Mouse (Mus musculus) liver, postnatal 0 days (tissue): ENCODE results near the gene Pigm. TPM values are rescaled to one million over a fixed set of nuclear protein-coding genes. Genes with fewer than 3 reads are reported as not detected.
A peak's percentile ranks its signal among the peaks of the same experiment; 100 is the strongest.

Experiments used
- ATAC-seq: fragments of 200-750 bp; cut with Nextera tagmentation; 2 replicates; pipeline ENCODE4 v1.8.0; 2017; ENCODE audit warnings: mild to moderate bottlenecking, moderate library complexity
- DNase-seq: peaks from one replicate; pipeline ENCODE4 v3.0.0-alpha.2; 2016
- H3K27ac ChIP-seq: fragments of 300-500 bp; sonication (generic); 2 replicates; pipeline ENCODE4 v1.5.1; 2014; ENCODE audit warnings: antibody characterized with exemption, moderate library complexity, mild to moderate bottlenecking, low read depth
- H3K27me3 ChIP-seq: fragments of 300-500 bp; sonication (generic); 2 replicates; pipeline ENCODE4 v1.6.1; 2014; ENCODE audit warnings: low read length, control low read depth, mixed read lengths; ENCODE audit not compliant: insufficient read depth
- H3K36me3 ChIP-seq: fragments of 300-500 bp; sonication (generic); replicated peaks from 2 replicates; pipeline ENCODE4 v1.6.1; 2014; ENCODE audit warnings: mild to moderate bottlenecking, control low read depth, low read length, moderate library complexity, mixed read lengths; ENCODE audit not compliant: insufficient read depth
- H3K4me1 ChIP-seq: fragments of 300-500 bp; sonication (generic); 2 replicates; pipeline ENCODE4 v1.6.1; 2014; ENCODE audit warnings: antibody characterized with exemption, mild to moderate bottlenecking, control low read depth; ENCODE audit not compliant: insufficient read depth
- H3K4me2 ChIP-seq: fragments of 300-500 bp; sonication (generic); 2 replicates; pipeline ENCODE4 v1.6.1; 2014; ENCODE audit warnings: low read depth, mild to moderate bottlenecking, low read length, moderate library complexity, mixed read lengths
- H3K4me3 ChIP-seq: fragments of 300-500 bp; sonication (generic); 2 replicates; pipeline ENCODE4 v1.5.1; 2014; ENCODE audit warnings: low read depth, low read length
- H3K9ac ChIP-seq: fragments of 300-500 bp; sonication (generic); replicated peaks from 2 replicates; pipeline ENCODE4 v1.6.1; 2014; ENCODE audit warnings: mild to moderate bottlenecking, moderate library complexity
- H3K9me3 ChIP-seq: fragments of 300-500 bp; sonication (generic); 2 replicates; pipeline ENCODE4 v1.6.1; 2016; ENCODE audit warnings: mild to moderate bottlenecking, control low read depth, low read length, mixed read lengths
- CTCF ChIP-seq: sonication (generic); IDR thresholded peaks from 2 replicates; pipeline ENCODE4 v1.5.1; 2016; ENCODE audit warnings: antibody characterized with exemption, low read depth
- EP300 ChIP-seq: IDR thresholded peaks from 2 replicates; pipeline ENCODE4 v1.6.1; 2016; ENCODE audit warnings: antibody characterized with exemption, low read depth, mild to moderate bottlenecking
- WGBS: fragments of 180-500 bp; shearing (Covaris S2); extraction: QIAGEN DNeasy Blood & Tissue Kit; methylation state at CpG from one replicate; pipeline ENCODE4 v1.1.7; 2014; ENCODE audit not compliant: insufficient replicate concordance; 5-methylcytosine and 5-hydroxymethylcytosine counted together
- polyA plus RNA-seq: library from polyadenylated mRNA; unstranded; fragments of >200 nt; fragmentation: Nextera tagmentation; extraction: Ambion mirVana; gene quantifications from 2 replicates; pipeline ENCODE4 v1.2.1, GENCODE M21; 2015

Pigm gene
- polyA plus RNA-seq, 1 experiment from 2014 or later: 1.8 TPM

DNA sequence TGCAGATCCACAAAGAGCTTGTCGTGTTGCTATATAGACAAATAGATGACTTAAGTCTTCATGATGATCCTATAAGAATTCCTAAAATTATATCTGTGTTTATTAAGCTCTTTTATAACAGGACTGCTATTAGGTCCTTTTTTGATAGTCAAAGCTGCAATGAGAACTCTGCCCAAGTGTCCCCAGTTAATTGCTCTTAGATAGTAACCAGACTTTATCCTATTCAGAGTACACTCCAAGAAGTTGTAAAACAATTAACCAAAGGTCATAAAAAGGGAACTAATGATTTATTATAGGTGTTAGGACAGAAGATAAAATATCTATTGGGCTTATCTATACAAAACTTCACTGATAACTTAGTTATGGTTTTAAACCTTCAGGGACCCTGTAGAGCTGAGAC lies 5.7 kb downstream of the Pigm start:
- ATAC-seq (no peak), DNase-seq (no peak)
- Histone ChIP-seq H3K4me1 (peaks cover 11% of the 10 kb centered on the region; the same call in 1 of the 2 replicates), H3K9ac (no peak overlapping the region), H3K36me3 (peaks cover 4% of the 10 kb centered on the region), H3K9me3 (no peaks in the 10 kb centered on the region), H3K27ac (no peak overlapping the region), H3K27me3 (no peaks in the 10 kb centered on the region), H3K4me3 (no peak overlapping the region), H3K4me2 (no peak overlapping the region)
- TF ChIP-seq EP300 (no peak), CTCF (no peak)
- 84% methylated on average over 1 of the region's 1 CpGs for WGBS

DNA sequence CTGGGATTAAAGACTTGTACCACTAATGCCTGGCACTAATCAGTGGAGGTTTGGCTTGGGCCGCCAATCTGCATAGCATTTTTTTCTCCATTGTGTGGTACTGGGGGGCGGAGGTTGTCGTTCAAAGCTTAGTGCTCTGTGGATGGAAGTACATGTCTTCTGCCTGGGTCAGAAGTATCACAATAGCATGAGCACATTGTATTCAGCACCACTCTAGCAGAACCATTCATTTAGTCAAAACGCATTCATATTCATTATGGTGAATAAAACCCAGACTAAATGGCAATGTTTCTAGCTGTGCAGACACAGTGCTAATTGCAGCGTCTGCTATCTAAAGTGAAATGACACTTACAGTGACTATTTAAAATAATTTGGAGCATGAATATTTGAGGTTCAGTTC lies 10.9 kb downstream of the Pigm start:
- Histone ChIP-seq H3K9me3 (no peaks in the 10 kb centered on the region), H3K4me1 (0 out of 2 replicates have a peak, but pooled peaks cover 4% of the 10 kb centered on the region), H3K36me3 (no peaks in the 10 kb centered on the region; the same call in 1 of the 2 replicates), H3K4me3 (no peak overlapping the region), H3K27ac (no peak overlapping the region), H3K9ac (no peak overlapping the region), H3K27me3 (no peaks in the 10 kb centered on the region), H3K4me2 (no peak overlapping the region)
- 84% methylated on average over 5 of the region's 5 CpGs for WGBS
- ATAC-seq (no peak), DNase-seq (no peak)
- TF ChIP-seq CTCF (no peak), EP300 (no peak)

DNA sequence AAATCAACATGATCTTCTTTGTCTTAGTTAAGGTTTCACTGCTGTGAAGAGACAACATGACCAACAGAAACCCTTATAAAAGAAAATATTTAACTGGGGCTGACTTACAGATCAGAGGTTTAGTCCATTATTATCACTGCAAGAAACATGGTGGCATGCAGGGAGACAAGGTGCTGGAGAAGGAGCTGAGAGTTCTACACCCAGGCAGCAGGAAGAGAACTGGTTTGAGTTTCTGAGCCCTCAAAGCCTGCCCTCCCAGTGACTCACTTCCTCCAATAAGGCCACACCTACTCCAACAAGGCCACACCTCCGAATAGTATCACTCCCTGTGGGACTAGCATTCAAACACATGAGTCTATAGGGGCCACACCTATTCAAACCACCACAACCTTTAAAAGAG lies 14.4 kb downstream of the Pigm start:
- no peaks in the 10 kb centered on the region for H3K27me3 ChIP-seq
- H3K4me3 ChIP-seq: no peak overlapping the region
- H3K4me1 ChIP-seq: 0 out of 2 replicates have a peak, but pooled peaks cover 4% of the 10 kb centered on the region
- ATAC-seq (0 out of 2 replicates have a peak, but pooled peaks have one; percentile 23), DNase-seq (no peak)
- WGBS: 37% methylated on average over 1 of the region's 1 CpGs
- TF ChIP-seq EP300 (no peak), CTCF (no peak)
- no peaks in the 10 kb centered on the region for H3K9me3 ChIP-seq
- no peaks in the 10 kb centered on the region for H3K36me3 ChIP-seq
- no peak overlapping the region for H3K4me2 ChIP-seq
- H3K27ac ChIP-seq: no peak overlapping the region
- no peak overlapping the region for H3K9ac ChIP-seq

DNA sequence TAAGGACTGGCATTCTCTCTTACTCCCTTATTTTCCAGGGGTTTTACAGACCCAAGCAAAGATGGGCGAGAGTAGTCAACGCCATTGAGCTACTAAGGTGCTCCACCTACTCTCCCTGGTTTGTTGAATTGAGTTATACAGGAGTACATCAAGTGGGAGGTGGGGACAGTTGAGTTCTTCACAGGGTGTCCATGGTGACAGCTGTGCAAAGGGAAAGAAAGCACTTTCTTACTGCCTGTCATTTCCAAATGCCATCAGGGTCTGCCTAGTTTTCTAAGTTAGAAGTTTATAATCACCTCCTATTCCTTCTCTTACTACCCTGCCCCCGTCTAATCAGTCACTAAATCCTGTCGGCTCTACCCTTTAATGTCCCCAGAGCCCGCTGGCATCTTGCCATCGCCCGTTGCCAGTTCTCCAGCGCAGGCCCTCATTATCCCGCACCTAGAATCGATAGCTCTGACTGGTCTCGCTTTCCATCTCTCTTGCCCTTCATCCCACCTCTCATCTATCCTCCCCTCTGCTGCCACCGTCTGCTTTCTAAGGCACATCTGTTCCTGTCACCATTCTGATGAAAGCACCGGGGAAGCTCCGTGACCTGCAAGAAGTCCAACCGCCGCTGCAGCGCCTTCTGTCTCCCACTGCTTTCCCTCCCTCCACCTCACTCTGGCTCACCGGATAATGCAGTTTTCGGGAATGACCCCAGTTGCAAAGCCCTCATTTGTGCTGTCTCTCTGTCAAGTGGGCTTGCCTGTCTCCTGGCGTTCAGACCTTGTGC lies 15.6 kb downstream of the Pigm start:
- H3K4me1 ChIP-seq: 0 out of 2 replicates have a peak, but pooled peaks cover 4% of the 10 kb centered on the region
- peak; percentile 45; the same call in 1 of the 2 replicates for ATAC-seq
- H3K9ac ChIP-seq: no peak overlapping the region
- H3K27me3 ChIP-seq: no peaks in the 10 kb centered on the region
- TF ChIP-seq EP300 (no peak), CTCF (no peak)
- no peak overlapping the region for H3K4me2 ChIP-seq
- H3K9me3 ChIP-seq: no peaks in the 10 kb centered on the region
- no peaks in the 10 kb centered on the region for H3K36me3 ChIP-seq
- 46% methylated on average over 20 of the region's 20 CpGs for WGBS
- peak; percentile 45 for DNase-seq
- no peak overlapping the region for H3K4me3 ChIP-seq
- no peak overlapping the region for H3K27ac ChIP-seq

DNA sequence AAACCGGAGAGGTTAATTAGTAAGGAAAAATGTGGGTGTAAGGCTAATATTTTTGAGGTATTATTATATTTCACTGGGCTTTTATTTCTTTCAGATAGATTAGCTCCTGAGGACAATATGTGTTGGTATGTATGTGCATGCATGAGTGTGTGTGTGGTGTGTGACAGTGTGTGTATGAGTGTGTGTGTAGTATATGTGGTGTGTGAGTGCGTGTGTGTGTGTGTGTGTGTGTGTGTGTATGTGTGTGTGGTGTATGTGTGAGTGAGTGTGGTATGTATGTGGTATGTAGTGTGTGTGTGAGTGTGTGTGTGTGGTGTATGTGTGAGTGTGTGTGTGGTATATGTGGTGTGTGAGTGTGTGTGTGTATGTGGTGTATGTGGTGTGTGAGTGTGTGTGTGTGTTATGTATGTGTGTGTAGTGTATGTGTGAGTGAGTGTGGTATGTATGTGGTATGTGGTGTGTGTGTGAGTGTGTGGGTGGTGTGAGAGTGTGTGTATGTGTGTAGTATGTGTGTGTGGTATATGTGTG lies 16.4 kb downstream of the Pigm start:
- no peak for TF ChIP-seq CTCF
- H3K9me3 ChIP-seq: no peaks in the 10 kb centered on the region
- WGBS: 81% methylated on average over 2 of the region's 2 CpGs
- ATAC-seq: no peak
- H3K4me1 ChIP-seq: 0 out of 2 replicates have a peak, but pooled peaks cover 4% of the 10 kb centered on the region
- H3K4me3 ChIP-seq: no peak overlapping the region
- H3K27me3 ChIP-seq: no peaks in the 10 kb centered on the region
- no peaks in the 10 kb centered on the region for H3K36me3 ChIP-seq
- no peak overlapping the region for H3K9ac ChIP-seq
- no peak overlapping the region for H3K4me2 ChIP-seq
- no peak overlapping the region for H3K27ac ChIP-seq
- DNase-seq: no peak

DNA sequence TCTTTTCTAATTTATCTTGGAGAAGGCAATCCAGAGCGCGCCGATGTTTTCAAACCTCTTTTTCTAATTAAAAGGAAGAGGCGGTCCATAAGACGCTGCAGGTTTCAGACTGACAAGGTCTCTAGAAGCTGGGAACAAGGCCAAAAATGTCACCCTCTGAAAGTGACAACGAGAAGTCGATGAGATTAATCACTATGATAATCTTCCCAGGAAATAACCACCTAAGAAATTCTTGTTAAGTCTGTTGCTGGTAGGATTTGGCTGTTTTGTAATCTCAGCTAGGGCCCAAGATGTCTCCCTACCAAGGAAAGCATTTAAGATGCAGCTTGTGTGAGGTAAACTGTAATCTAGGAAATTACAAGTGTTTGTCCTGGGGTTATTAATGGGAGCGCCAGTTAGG lies 17.4 kb downstream of the Pigm start:
- DNase-seq: no peak
- H3K27me3 ChIP-seq: no peaks in the 10 kb centered on the region
- H3K36me3 ChIP-seq: no peaks in the 10 kb centered on the region
- 64% methylated on average over 8 of the region's 8 CpGs for WGBS
- no peak overlapping the region for H3K4me2 ChIP-seq
- TF ChIP-seq CTCF (no peak), EP300 (no peak)
- 0 out of 2 replicates have a peak, but pooled peaks cover 4% of the 10 kb centered on the region for H3K4me1 ChIP-seq
- ATAC-seq: no peak
- no peak overlapping the region for H3K27ac ChIP-seq
- H3K4me3 ChIP-seq: no peak overlapping the region
- no peak overlapping the region for H3K9ac ChIP-seq
- no peaks in the 10 kb centered on the region for H3K9me3 ChIP-seq
